Mouse (Mus musculus) gastrocnemius, postnatal 25 days (tissue): ENCODE results near the gene Gm6358. TPM values are rescaled to one million over a fixed set of nuclear protein-coding genes. Genes with fewer than 3 reads are reported as not detected.
"Not testable (repeated sequence)": the region's sequence is repeated elsewhere in the genome, so short reads cannot be mapped to it uniquely, and the experiment has no call there.

ENCODE experiments used
- DNase-seq: peaks from one replicate; pipeline ENCODE4 v3.0.0; 2022
- long read RNA-seq, 2 experiments: library from polyadenylated mRNA; stranded (forward); transcript quantifications; one replicate each; pipeline ENCODE4 v2.0.0; 2021
- total RNA-seq, 2 experiments: library from RNA; stranded (reverse); gene quantifications; 1 replicate in 1 of 2; 2 replicates in 1 of 2; pipeline ENCODE4 v1.2.3; 2021

Gene Gm6358
- total RNA-seq = not detected
- long read RNA-seq, experiment 1 = 0 reads
- long read RNA-seq, experiment 2 = 0 reads

DNA sequence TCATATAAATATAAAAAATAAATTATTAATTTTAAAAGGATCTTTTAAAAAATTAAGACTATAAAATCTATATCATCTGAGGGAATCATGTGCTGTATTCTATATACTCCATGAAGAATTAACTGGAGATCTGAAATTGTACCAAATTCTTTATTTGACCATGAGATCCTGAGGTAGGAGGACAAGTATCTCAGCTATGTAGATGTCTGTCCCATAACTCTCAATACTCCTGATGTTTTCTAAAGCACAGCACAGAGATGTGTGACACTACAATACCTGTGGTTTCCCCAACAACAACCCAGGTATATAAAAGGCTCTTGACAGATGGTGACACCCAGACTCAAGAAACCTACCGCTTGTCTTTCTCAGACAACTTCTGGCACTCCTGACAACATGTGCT is at the start of gene Gm6358:
TSS of gene Gm6358 (plus strand) at position 301 of the 400 bp plus-strand sequence.
- DNase-seq = no peak

GRCm38 (mm10) chr16:89150786-89151185 is 10.1 kb downstream of the Gm6358 start, which contains the start of gene Gm10061:
Gene Gm10061, plus strand, starts transcription at chr16:89151086.
- no peak for DNase-seq

DNA sequence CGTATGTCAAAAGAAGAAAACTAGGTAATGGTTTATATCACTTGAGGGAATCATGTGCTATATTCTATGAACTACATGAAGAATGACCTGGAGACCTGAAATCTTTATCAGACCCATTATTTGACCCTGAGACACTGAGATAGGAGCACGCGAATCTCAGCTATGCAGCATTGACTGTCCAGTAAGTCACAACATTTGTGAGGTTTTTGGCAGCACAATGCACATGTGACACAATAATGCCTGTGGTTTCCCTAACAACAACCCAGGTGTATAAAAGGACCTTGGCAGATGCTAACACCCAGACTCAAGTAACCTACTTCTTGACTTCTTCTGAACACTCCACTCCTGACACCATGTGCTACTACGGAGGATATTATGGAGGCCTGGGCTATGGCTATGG is 17.0 kb downstream of the Gm6358 start, which contains the start of gene Gm9789:
TSS of gene Gm9789 (plus strand) at position 301 of the 400 bp plus-strand sequence.
- DNase-seq = no peak

DNA sequence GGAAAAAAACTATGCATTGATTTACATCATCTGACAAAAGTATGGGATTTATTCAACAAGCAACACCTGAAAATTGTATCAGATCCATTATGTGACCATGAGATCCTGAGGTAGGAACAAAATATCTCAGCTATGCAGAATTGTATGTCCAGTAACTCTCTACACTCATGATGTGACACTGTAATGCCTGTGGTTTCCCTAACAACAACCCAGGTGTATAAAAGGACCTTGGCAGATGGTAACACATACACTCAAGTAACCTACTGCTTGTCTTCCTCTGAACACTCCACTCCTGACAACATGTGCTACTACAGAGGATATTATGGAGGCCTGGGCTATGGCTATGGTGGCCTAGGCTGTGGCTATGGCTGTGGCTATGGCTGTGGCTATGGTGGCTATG is 28.5 kb downstream of the Gm6358 start, which contains the start of gene Gm7735:
TSS of gene Gm7735 (plus strand) at position 301 of the 400 bp plus-strand sequence.
- not testable (repeated sequence) for DNase-seq

DNA sequence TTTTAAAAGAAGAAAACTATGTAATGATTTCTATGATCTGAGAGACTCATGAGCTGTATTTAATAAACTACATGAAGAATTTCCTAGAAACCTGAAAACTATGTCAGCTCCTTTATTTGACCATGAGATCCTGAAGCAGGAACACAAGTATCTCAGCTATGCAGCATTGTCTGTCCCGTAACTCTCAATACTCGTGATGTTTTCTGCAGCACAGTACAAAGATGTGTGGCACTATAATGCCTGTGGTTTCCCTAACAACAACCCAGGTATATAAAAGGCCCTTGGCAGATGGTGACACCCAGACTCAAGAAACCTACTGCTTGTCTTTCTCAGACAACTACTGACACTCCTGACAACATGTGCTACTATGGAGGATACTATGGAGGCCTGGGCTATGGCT is 33.8 kb downstream of the Gm6358 start, which contains the start of gene 1110057P08Rik:
TSS of gene 1110057P08Rik (plus strand) at position 301 of the 400 bp plus-strand sequence.
- no peak for DNase-seq

DNA sequence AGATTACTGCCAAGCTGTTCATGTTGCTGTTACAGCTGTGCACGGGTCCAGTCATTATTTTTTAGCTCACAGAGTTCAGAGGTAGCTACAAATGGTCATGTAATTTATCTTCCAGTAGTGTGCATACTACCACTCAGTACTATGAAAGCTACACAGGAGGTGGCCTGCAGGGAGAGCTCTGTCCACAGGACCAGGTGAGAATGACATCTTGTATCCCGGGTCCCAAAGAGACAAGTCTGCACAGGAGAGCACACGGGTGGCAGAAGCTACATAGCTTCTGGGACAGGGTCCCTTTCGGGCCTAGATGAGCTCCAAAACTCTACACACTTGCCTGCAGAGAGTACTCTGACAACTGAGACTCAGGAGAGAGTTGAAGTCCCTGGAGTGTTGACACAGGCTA is 48.0 kb downstream of the Gm6358 start:
- DNase-seq = no peak

Other genes starting within 250 kb of the Gm6358 start
- gene Krtap19-5, start 244.4 kb upstream of the Gm6358 start, total RNA-seq = not detected
- not detected for gene Krtap19-9b, start 208.6 kb upstream of the Gm6358 start, total RNA-seq
- gene Krtap16-3, start 178.0 kb upstream of the Gm6358 start, total RNA-seq = not detected
- not detected for gene Krtap22-2, start 130.1 kb upstream of the Gm6358 start, total RNA-seq
- gene Gm10229, start 125.6 kb upstream of the Gm6358 start, total RNA-seq = not detected
- not detected for gene Krtap6-1, start 109.2 kb upstream of the Gm6358 start, total RNA-seq
- not detected for gene Gm10228, start 99.4 kb upstream of the Gm6358 start, total RNA-seq
- not detected for gene Krtap6-5, start 93.0 kb upstream of the Gm6358 start, total RNA-seq
- gene 1110025L11Rik, start 76.8 kb upstream of the Gm6358 start, total RNA-seq = not detected
- gene Krtap6-3, start 56.8 kb upstream of the Gm6358 start, total RNA-seq = not detected
- gene Gm10061, start 10.2 kb downstream of the Gm6358 start, total RNA-seq = not detected
- gene Gm9789, start 17.1 kb downstream of the Gm6358 start, total RNA-seq = not detected
- not detected for gene Gm7735, start 28.6 kb downstream of the Gm6358 start, total RNA-seq
- not detected for gene 1110057P08Rik, start 33.9 kb downstream of the Gm6358 start, total RNA-seq
- not detected for gene Krtap20-2, start 65.0 kb downstream of the Gm6358 start, total RNA-seq